Mouse (Mus musculus) limb, embryonic 14.5 days (tissue): ENCODE data around the gene BC028528. TPM values are rescaled to one million over a fixed set of nuclear protein-coding genes. Genes with fewer than 3 reads are reported as not detected.
A peak's percentile ranks its signal among the peaks of the same experiment; 100 is the strongest.
"Not testable (repeated sequence)": the region's sequence is repeated elsewhere in the genome, so short reads cannot be mapped to it uniquely, and the experiment has no call there.

ENCODE experiments used
- ATAC-seq: fragments of 200-750 bp; cut with Nextera tagmentation; 2 replicates; pipeline ENCODE4 v1.8.0; 2017; ENCODE audit warnings: low read depth, moderate number of reproducible peaks, moderate TSS enrichment; ENCODE audit not compliant: low FRiP score
- DNase-seq: peaks from one replicate; pipeline ENCODE4 v3.0.0-alpha.2; 2015; ENCODE audit warnings: low spot score
- H3K27ac ChIP-seq: fragments of 300-500 bp; sonication (generic); replicated peaks from 2 replicates; pipeline ENCODE4 v1.5.1; 2014; ENCODE audit warnings: low read depth, mild to moderate bottlenecking, low read length, moderate library complexity, mixed read lengths
- H3K27me3 ChIP-seq: fragments of 300-500 bp; sonication (generic); 2 replicates; pipeline ENCODE4 v1.6.1; 2014; ENCODE audit warnings: low read length, mixed read lengths; ENCODE audit not compliant: control insufficient read depth, insufficient read depth
- H3K36me3 ChIP-seq: fragments of 300-500 bp; sonication (generic); 2 replicates; pipeline ENCODE4 v1.6.1; 2014; ENCODE audit warnings: mild to moderate bottlenecking, low read length, moderate library complexity, mixed read lengths; ENCODE audit not compliant: control insufficient read depth, insufficient read depth
- H3K4me1 ChIP-seq: fragments of 300-500 bp; sonication (generic); 2 replicates; pipeline ENCODE4 v1.6.1; 2014; ENCODE audit warnings: antibody characterized with exemption, low read length, mixed read lengths; ENCODE audit not compliant: control insufficient read depth, insufficient read depth
- H3K4me2 ChIP-seq: fragments of 300-500 bp; sonication (generic); replicated peaks from 2 replicates; pipeline ENCODE4 v1.6.1; 2014; ENCODE audit warnings: low read depth, mild to moderate bottlenecking, low read length, moderate library complexity; ENCODE audit not compliant: severe bottlenecking
- H3K4me3 ChIP-seq: fragments of 300-500 bp; sonication (generic); replicated peaks from 2 replicates; pipeline ENCODE4 v1.5.1; 2014; ENCODE audit warnings: low read length
- H3K9ac ChIP-seq: fragments of 300-500 bp; sonication (generic); 2 replicates; pipeline ENCODE4 v1.6.1; 2014; ENCODE audit warnings: mild to moderate bottlenecking, low read depth, low read length, moderate library complexity; ENCODE audit not compliant: severe bottlenecking
- H3K9me3 ChIP-seq: fragments of 300-500 bp; sonication (generic); 2 replicates; pipeline ENCODE4 v1.6.1; 2016; ENCODE audit warnings: low read length; ENCODE audit not compliant: control insufficient read depth
- POLR2A ChIP-seq: fragments of 200-500 bp; IDR thresholded peaks from 2 replicates; pipeline ENCODE4 v1.8.0; 2012; ENCODE audit warnings: inconsistent platforms, mild to moderate bottlenecking, moderate library complexity, borderline replicate concordance; ENCODE audit not compliant: insufficient read depth, insufficient read length; ENCODE audit errors: extremely low read depth
- WGBS: fragments of 180-500 bp; shearing (Covaris S2); extraction: QIAGEN DNeasy Blood & Tissue Kit; methylation state at CpG from one replicate; pipeline ENCODE4 v1.1.7; 2014; 5-methylcytosine and 5-hydroxymethylcytosine counted together
- polyA plus RNA-seq, 2 experiments: library from polyadenylated mRNA; depleted of rRNA in 1 of 2; stranded (reverse) in 1 of 2; unstranded in 1 of 2; fragments of >200 nt; fragmentation: Nextera tagmentation in 1 of 2; extraction: Ambion mirVana in 1 of 2; gene quantifications; 2 replicates each; pipeline versions ENCODE4 v1.2.1 to v1.2.3; 2012 to 2014

BC028528 gene
- polyA plus RNA-seq, 2 experiments = 16.6 to 20.6 TPM

GRCm38 (mm10) chr3:95861796-95862195, 30.0 kb downstream of the BC028528 start:
- ATAC-seq = peak; percentile 72; the same call in 1 of the 2 replicates
- TF ChIP-seq POLR2A = no peak
- peak; percentile 84 for DNase-seq
- Histone ChIP-seq H3K27ac (no peak overlapping the region), H3K4me2 (no peak overlapping the region), H3K27me3 (no peaks in the 10 kb centered on the region), H3K36me3 (peaks cover 28% of the 10 kb centered on the region), H3K9ac (no peak overlapping the region), H3K4me1 (no peaks in the 10 kb centered on the region), H3K9me3 (no peaks in the 10 kb centered on the region), H3K4me3 (no peak overlapping the region)
- 34% methylated on average over 2 of the region's 2 CpGs for WGBS

GRCm38 (mm10) chr3:95861216-95861615, 30.6 kb downstream of the BC028528 start:
- no peak for ATAC-seq
- DNase-seq = no peak
- H3K9ac ChIP-seq = no peak overlapping the region
- H3K4me2 ChIP-seq = no peak overlapping the region
- 80% methylated on average over 10 of the region's 10 CpGs for WGBS
- H3K4me3 ChIP-seq = no peak overlapping the region
- no peaks in the 10 kb centered on the region for H3K27me3 ChIP-seq
- H3K36me3 ChIP-seq = peaks cover 25% of the 10 kb centered on the region
- no peaks in the 10 kb centered on the region for H3K9me3 ChIP-seq
- no peak overlapping the region for H3K27ac ChIP-seq
- TF ChIP-seq POLR2A = no peak
- H3K4me1 ChIP-seq = no peaks in the 10 kb centered on the region

- Histone ChIP-seq H3K27ac (no peak overlapping the region), H3K4me2 (no peak overlapping the region), H3K36me3 (peaks cover 23% of the 10 kb centered on the region), H3K4me3 (no peak overlapping the region), H3K4me1 (no peaks in the 10 kb centered on the region), H3K9ac (no peak overlapping the region), H3K9me3 (no peaks in the 10 kb centered on the region), H3K27me3 (no peaks in the 10 kb centered on the region)
- no peak for TF ChIP-seq POLR2A
- ATAC-seq (no peak), DNase-seq (no peak)
- WGBS = 90% methylated on average over 3 of the region's 3 CpGs
Observed at GRCm38 (mm10) chr3:95860323-95860722, 31.5 kb downstream of the BC028528 start.

- H3K4me3 ChIP-seq, H3K9me3 ChIP-seq, H3K27me3 ChIP-seq, H3K4me2 ChIP-seq, H3K4me1 ChIP-seq, DNase-seq, ATAC-seq, H3K27ac ChIP-seq, H3K9ac ChIP-seq: not testable (repeated sequence)
- WGBS = 78% methylated on average over 3 of the region's 3 CpGs
- peaks cover 12% of the 10 kb centered on the region for H3K36me3 ChIP-seq
Observed at GRCm38 (mm10) chr3:95858278-95858677, 33.5 kb downstream of the BC028528 start.

- peaks cover 20% of the 10 kb centered on the region for H3K36me3 ChIP-seq
- H3K4me1 ChIP-seq, DNase-seq, H3K9me3 ChIP-seq, H3K27me3 ChIP-seq, ATAC-seq, H3K27ac ChIP-seq, H3K4me3 ChIP-seq, H3K4me2 ChIP-seq, H3K9ac ChIP-seq: not testable (repeated sequence)
- WGBS = 86% methylated on average over 1 of the region's 1 CpGs
Observed at GRCm38 (mm10) chr3:95857050-95857449, 34.8 kb downstream of the BC028528 start.

GRCm38 (mm10) chr3:95856115-95856514, 35.7 kb downstream of the BC028528 start:
- H3K36me3 ChIP-seq = peaks cover 25% of the 10 kb centered on the region
- H3K4me3 ChIP-seq = peak overlapping the region; percentile 87
- ATAC-seq = 0 out of 2 replicates have a peak, but pooled peaks have one; percentile 14
- H3K4me2 ChIP-seq = peak overlapping the region; percentile 65
- no peak for DNase-seq
- peaks cover 7% of the 10 kb centered on the region for H3K4me1 ChIP-seq
- no peaks in the 10 kb centered on the region for H3K9me3 ChIP-seq
- H3K27ac ChIP-seq = peak overlapping the region; percentile 79
- TF ChIP-seq POLR2A = no peak
- H3K27me3 ChIP-seq = no peaks in the 10 kb centered on the region
- WGBS = 22% methylated on average over 7 of the region's 7 CpGs
- H3K9ac ChIP-seq = peak overlapping the region; percentile 81
